Mouse (Mus musculus) kidney, adult 10 weeks (tissue): ENCODE measurements around the gene Ccdc90b. TPM values are rescaled to one million over a fixed set of nuclear protein-coding genes. Genes with fewer than 3 reads are reported as not detected.

Experiments used
- polyA plus RNA-seq: library from polyadenylated mRNA; stranded (reverse); fragments of 350-450 nt; fragmentation: Illumina TruSeq; extraction: RNeasy Lipid Tissue Mini Kit (QIAGEN cat#74804); gene quantifications from one replicate; pipeline ENCODE4 v1.2.3, GENCODE M21; 2014; ENCODE audit warnings: low read depth, low replicate concordance

The Ccdc90b gene
- polyA plus RNA-seq: 91.7 TPM

DNA sequence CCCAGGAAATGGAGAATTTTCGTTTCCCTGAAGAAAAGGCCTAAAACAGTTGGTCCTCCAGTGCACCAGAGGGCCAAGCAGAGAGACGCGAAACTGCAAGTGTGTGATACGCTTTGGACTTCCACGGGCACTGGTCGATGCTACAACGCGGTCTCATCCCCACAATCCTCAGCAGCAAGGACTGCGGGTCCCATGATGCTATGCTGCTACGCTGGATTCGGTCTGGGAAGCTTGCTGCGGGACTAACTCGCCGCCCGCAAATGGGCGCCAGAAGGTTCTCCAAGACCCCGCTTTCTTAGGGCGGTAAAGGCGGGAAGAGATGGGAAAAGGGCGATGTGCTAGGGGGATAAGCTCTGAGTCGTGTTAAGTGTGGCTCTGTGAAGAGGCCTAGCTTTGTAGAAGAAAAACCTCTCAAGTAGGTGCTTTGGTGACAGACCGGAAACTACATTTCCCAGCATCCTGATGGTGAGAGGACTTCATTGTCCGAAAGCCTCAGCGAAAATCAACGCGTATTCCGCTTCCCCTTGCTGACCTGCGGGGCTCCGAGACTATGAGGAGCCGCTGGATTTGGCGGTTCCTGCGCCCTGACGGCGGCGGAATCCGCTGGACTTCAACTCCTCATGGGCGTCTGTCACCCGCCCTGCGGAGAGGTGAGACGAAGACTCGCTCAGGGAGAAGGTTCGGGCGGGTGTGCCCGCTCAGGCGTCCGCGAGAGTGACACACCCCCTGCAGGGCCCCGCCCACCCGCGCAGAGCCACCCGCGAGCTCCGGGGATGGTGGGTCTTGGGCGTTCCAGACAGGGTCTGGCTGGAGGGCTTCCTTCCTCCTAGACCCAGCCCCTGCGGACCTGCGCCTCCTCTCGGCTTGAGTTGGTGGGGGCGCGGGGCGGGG is at the start of gene Ccdc90b:
Ccdc90b (plus strand) TSS at position 164 of the 891 bp plus-strand sequence.

Other genes starting within 250 kb of the Ccdc90b start
- 6.5 TPM for gene Ankrd42, start 76.0 kb downstream of the Ccdc90b start, polyA plus RNA-seq
- 57.1 TPM for gene Pcf11, start 108.8 kb downstream of the Ccdc90b start, polyA plus RNA-seq
- gene Rab30, start 180.5 kb downstream of the Ccdc90b start, polyA plus RNA-seq: 4.7 TPM